Mouse (Mus musculus) forebrain, postnatal 0 days (tissue): ENCODE results near the gene Txk. TPM values are rescaled to one million over a fixed set of nuclear protein-coding genes. Genes with fewer than 3 reads are reported as not detected.
A peak's percentile ranks its signal among the peaks of the same experiment; 100 is the strongest.

Experiments
- ATAC-seq: fragments of 200-750 bp; cut with Nextera tagmentation; 2 replicates; pipeline ENCODE4 v1.8.0; 2017; ENCODE audit warnings: mild to moderate bottlenecking, moderate library complexity
- DNase-seq: peaks from one replicate; pipeline ENCODE4 v3.0.0-alpha.2; 2015
- H3K27ac ChIP-seq: fragments of 300-500 bp; sonication (generic); 2 replicates; pipeline ENCODE4 v1.5.1; 2014; ENCODE audit warnings: low read depth, mild to moderate bottlenecking, antibody characterized with exemption, low read length, moderate library complexity, mixed read lengths
- H3K27me3 ChIP-seq: fragments of 300-500 bp; sonication (generic); 2 replicates; pipeline ENCODE4 v1.6.1; 2014; ENCODE audit warnings: mild to moderate bottlenecking, low read length, mixed read lengths; ENCODE audit not compliant: insufficient read depth
- H3K36me3 ChIP-seq: fragments of 300-500 bp; sonication (generic); 2 replicates; pipeline ENCODE4 v1.6.1; 2014; ENCODE audit warnings: mild to moderate bottlenecking, moderate library complexity; ENCODE audit not compliant: insufficient read depth
- H3K4me1 ChIP-seq: fragments of 300-500 bp; sonication (generic); 2 replicates; pipeline ENCODE4 v1.6.1; 2014; ENCODE audit warnings: antibody characterized with exemption; ENCODE audit not compliant: insufficient read depth
- H3K4me2 ChIP-seq: fragments of 300-500 bp; sonication (generic); 2 replicates; pipeline ENCODE4 v1.6.1; 2014; ENCODE audit warnings: low read depth, mild to moderate bottlenecking, moderate library complexity
- H3K4me3 ChIP-seq: fragments of 300-500 bp; sonication (generic); 2 replicates; pipeline ENCODE4 v1.5.1; 2014; ENCODE audit warnings: low read depth, low read length, mixed read lengths
- H3K9ac ChIP-seq: fragments of 300-500 bp; sonication (generic); 2 replicates; pipeline ENCODE4 v1.6.1; 2014; ENCODE audit warnings: mild to moderate bottlenecking
- H3K9me3 ChIP-seq: fragments of 300-500 bp; sonication (generic); 2 replicates; pipeline ENCODE4 v1.6.1; 2016; ENCODE audit warnings: low read length
- CTCF ChIP-seq: sonication (generic); IDR thresholded peaks from 2 replicates; pipeline ENCODE4 v1.5.1; 2016; ENCODE audit warnings: antibody characterized with exemption, control low read depth, low read depth
- WGBS: fragments of 180-500 bp; shearing (Covaris S2); extraction: QIAGEN DNeasy Blood & Tissue Kit; methylation state at CpG from one replicate; pipeline ENCODE4 v1.1.7; 2014; 5-methylcytosine and 5-hydroxymethylcytosine counted together
- polyA plus RNA-seq: library from polyadenylated mRNA; unstranded; fragments of >200 nt; fragmentation: Nextera tagmentation; extraction: Ambion mirVana; gene quantifications from 2 replicates; pipeline ENCODE4 v1.2.1, GENCODE M21; 2015
- total RNA-seq: library from RNA; depleted of rRNA; stranded (reverse); fragments of >200 nt; gene quantifications from 2 replicates; pipeline ENCODE4 v1.2.3, GENCODE M21; 2014

Gene Txk
- total and polyA plus RNA-seq, 2 experiments from 2014 or later, result 0.13 TPM; not detected in 1

- Histone ChIP-seq H3K9ac (no peak overlapping the region), H3K4me1 (no peaks in the 10 kb centered on the region), H3K4me2 (no peak overlapping the region), H3K27ac (no peak overlapping the region), H3K9me3 (no peaks in the 10 kb centered on the region), H3K27me3 (no peaks in the 10 kb centered on the region), H3K4me3 (no peak overlapping the region), H3K36me3 (no peaks in the 10 kb centered on the region)
- DNase-seq (no peak), ATAC-seq (no peak)
- TF ChIP-seq CTCF, result no peak
- WGBS, result 94% methylated on average over 9 of the region's 9 CpGs
These were observed 42.6 kb downstream of the Txk start for GRCm38 (mm10) chr5:72709976-72710375.

- 90% methylated on average over 13 of the region's 13 CpGs for WGBS
- H3K4me1 ChIP-seq, result no peaks in the 10 kb centered on the region
- H3K27me3 ChIP-seq, result no peaks in the 10 kb centered on the region
- no peaks in the 10 kb centered on the region for H3K9me3 ChIP-seq
- H3K4me3 ChIP-seq, result no peak overlapping the region
- no peaks in the 10 kb centered on the region for H3K36me3 ChIP-seq
- no peak overlapping the region for H3K27ac ChIP-seq
- DNase-seq (no peak), ATAC-seq (no peak)
- no peak overlapping the region for H3K4me2 ChIP-seq
- no peak overlapping the region for H3K9ac ChIP-seq
- no peak for TF ChIP-seq CTCF
These were observed 43.1 kb downstream of the Txk start for GRCm38 (mm10) chr5:72709451-72709850.

- no peak for TF ChIP-seq CTCF
- Histone ChIP-seq H3K36me3 (no peaks in the 10 kb centered on the region), H3K4me2 (no peak overlapping the region; the same call in 1 of the 2 replicates), H3K9ac (no peak overlapping the region), H3K27me3 (no peaks in the 10 kb centered on the region), H3K4me1 (no peaks in the 10 kb centered on the region), H3K4me3 (no peak overlapping the region), H3K9me3 (no peaks in the 10 kb centered on the region), H3K27ac (no peak overlapping the region)
- 65% methylated on average over 10 of the region's 10 CpGs for WGBS
- DNase-seq (no peak), ATAC-seq (no peak)
These were observed 45.9 kb downstream of the Txk start for GRCm38 (mm10) chr5:72706722-72707121.

GRCm38 (mm10) chr5:72706095-72706494 is 46.5 kb downstream of the Txk start:
- Histone ChIP-seq H3K4me1 (no peaks in the 10 kb centered on the region), H3K27me3 (no peaks in the 10 kb centered on the region), H3K4me3 (no peak overlapping the region), H3K27ac (no peak overlapping the region), H3K9ac (no peak overlapping the region), H3K4me2 (no peak overlapping the region; the same call in 1 of the 2 replicates), H3K36me3 (no peaks in the 10 kb centered on the region), H3K9me3 (no peaks in the 10 kb centered on the region)
- TF ChIP-seq CTCF, result no peak
- WGBS, result 52% methylated on average over 10 of the region's 10 CpGs
- no peak for ATAC-seq
- DNase-seq, result no peak

- no peaks in the 10 kb centered on the region for H3K27me3 ChIP-seq
- H3K4me1 ChIP-seq, result peaks cover 3% of the 10 kb centered on the region; the same call in 1 of the 2 replicates
- no peak for TF ChIP-seq CTCF
- H3K9ac ChIP-seq, result no peak overlapping the region
- no peak overlapping the region for H3K4me2 ChIP-seq
- H3K27ac ChIP-seq, result no peak overlapping the region
- H3K4me3 ChIP-seq, result no peak overlapping the region
- DNase-seq (no peak), ATAC-seq (no peak)
- H3K9me3 ChIP-seq, result no peaks in the 10 kb centered on the region
- no peaks in the 10 kb centered on the region for H3K36me3 ChIP-seq
These were observed 50.4 kb downstream of the Txk start for GRCm38 (mm10) chr5:72702202-72702601.

- peaks cover 3% of the 10 kb centered on the region; the same call in 1 of the 2 replicates for H3K4me1 ChIP-seq
- DNase-seq, result peak; percentile 66
- no peak overlapping the region for H3K4me3 ChIP-seq
- no peak overlapping the region for H3K27ac ChIP-seq
- 21% methylated on average over 2 of the region's 2 CpGs for WGBS
- H3K27me3 ChIP-seq, result no peaks in the 10 kb centered on the region
- TF ChIP-seq CTCF, result no peak
- ATAC-seq, result peak; percentile 25; the same call in 1 of the 2 replicates
- H3K4me2 ChIP-seq, result no peak overlapping the region
- H3K36me3 ChIP-seq, result no peaks in the 10 kb centered on the region
- no peaks in the 10 kb centered on the region for H3K9me3 ChIP-seq
- H3K9ac ChIP-seq, result no peak overlapping the region
These were observed 53.1 kb downstream of the Txk start for GRCm38 (mm10) chr5:72699500-72699818.

GRCm38 (mm10) chr5:72698818-72699499 is 53.6 kb downstream of the Txk start:
- H3K36me3 ChIP-seq, result no peaks in the 10 kb centered on the region
- TF ChIP-seq CTCF, result no peak
- H3K9ac ChIP-seq, result no peak overlapping the region
- WGBS, result 37% methylated on average over 7 of the region's 7 CpGs
- peaks cover 3% of the 10 kb centered on the region; the same call in 1 of the 2 replicates for H3K4me1 ChIP-seq
- H3K4me3 ChIP-seq, result no peak overlapping the region
- H3K27ac ChIP-seq, result no peak overlapping the region
- no peaks in the 10 kb centered on the region for H3K9me3 ChIP-seq
- H3K4me2 ChIP-seq, result no peak overlapping the region
- ATAC-seq (peak; percentile 32; the same call in 1 of the 2 replicates), DNase-seq (no peak)
- no peaks in the 10 kb centered on the region for H3K27me3 ChIP-seq
